Mouse (Mus musculus) intestine, postnatal 0 days (tissue): ENCODE measurements around the gene Sec16b. TPM values are rescaled to one million over a fixed set of nuclear protein-coding genes. Genes with fewer than 3 reads are reported as not detected.

Experiments used
- ATAC-seq: fragments of 200-750 bp; cut with Nextera tagmentation; 2 replicates; pipeline ENCODE4 v1.8.0; 2017; ENCODE audit warnings: mild to moderate bottlenecking, moderate TSS enrichment, moderate library complexity
- H3K27ac ChIP-seq: fragments of 300-500 bp; sonication (generic); 2 replicates; pipeline ENCODE4 v1.5.1; 2014; ENCODE audit warnings: mild to moderate bottlenecking, low read depth, low read length, moderate library complexity
- H3K27me3 ChIP-seq: fragments of 300-500 bp; sonication (generic); replicated peaks from 2 replicates; pipeline ENCODE4 v1.6.1; 2014; ENCODE audit warnings: low read length, mixed read lengths; ENCODE audit not compliant: control insufficient read depth, insufficient read depth
- H3K36me3 ChIP-seq: fragments of 300-500 bp; sonication (generic); 2 replicates; pipeline ENCODE4 v1.6.1; 2014; ENCODE audit warnings: mild to moderate bottlenecking, moderate library complexity; ENCODE audit not compliant: control insufficient read depth, insufficient read depth
- H3K4me1 ChIP-seq: fragments of 300-500 bp; sonication (generic); replicated peaks from 2 replicates; pipeline ENCODE4 v1.6.1; 2014; ENCODE audit warnings: antibody characterized with exemption, low read length, mixed read lengths; ENCODE audit not compliant: control insufficient read depth, insufficient read depth
- H3K4me2 ChIP-seq: fragments of 300-500 bp; sonication (generic); replicated peaks from 2 replicates; pipeline ENCODE4 v1.6.1; 2014; ENCODE audit warnings: low read depth, mild to moderate bottlenecking, moderate library complexity
- H3K4me3 ChIP-seq: fragments of 300-500 bp; sonication (generic); 2 replicates; pipeline ENCODE4 v1.5.1; 2014; ENCODE audit warnings: low read depth, low read length
- H3K9ac ChIP-seq: fragments of 300-500 bp; sonication (generic); 2 replicates; pipeline ENCODE4 v1.6.1; 2014; ENCODE audit warnings: mild to moderate bottlenecking, low read depth, low read length
- H3K9me3 ChIP-seq: fragments of 300-500 bp; sonication (generic); 2 replicates; pipeline ENCODE4 v1.6.1; 2016; ENCODE audit warnings: mixed run types; ENCODE audit not compliant: control insufficient read depth
- CTCF ChIP-seq: sonication (generic); IDR thresholded peaks from 2 replicates; pipeline ENCODE4 v1.5.1; 2016; ENCODE audit warnings: low read depth, mild to moderate bottlenecking, control low read depth, antibody characterized with exemption, moderate library complexity
- WGBS: fragments of 180-500 bp; shearing (Covaris S2); extraction: QIAGEN DNeasy Blood & Tissue Kit; methylation state at CpG from one replicate; pipeline ENCODE4 v1.1.7; 2014; 5-methylcytosine and 5-hydroxymethylcytosine counted together
- polyA plus RNA-seq: library from polyadenylated mRNA; unstranded; fragments of >200 nt; fragmentation: Nextera tagmentation; extraction: Ambion mirVana; gene quantifications from 2 replicates; pipeline ENCODE4 v1.2.1, GENCODE M21; 2015

The Sec16b gene
- polyA plus RNA-seq, 1 experiment from 2014 or later, result 28.6 TPM

GRCm38 (mm10) chr1:157518111-157518523, 11.6 kb downstream of the Sec16b start:
- ATAC-seq, result no peak
- Histone ChIP-seq H3K4me1 (peaks cover 3% of the 10 kb centered on the region; the same call in 1 of the 2 replicates), H3K4me3 (no peak overlapping the region), H3K27me3 (no peaks in the 10 kb centered on the region), H3K9ac (no peak overlapping the region), H3K9me3 (no peaks in the 10 kb centered on the region), H3K4me2 (no peak overlapping the region), H3K27ac (no peak overlapping the region), H3K36me3 (no peaks in the 10 kb centered on the region)
- TF ChIP-seq CTCF, result no peak
- WGBS, result 62% methylated on average over 4 of the region's 4 CpGs

DNA sequence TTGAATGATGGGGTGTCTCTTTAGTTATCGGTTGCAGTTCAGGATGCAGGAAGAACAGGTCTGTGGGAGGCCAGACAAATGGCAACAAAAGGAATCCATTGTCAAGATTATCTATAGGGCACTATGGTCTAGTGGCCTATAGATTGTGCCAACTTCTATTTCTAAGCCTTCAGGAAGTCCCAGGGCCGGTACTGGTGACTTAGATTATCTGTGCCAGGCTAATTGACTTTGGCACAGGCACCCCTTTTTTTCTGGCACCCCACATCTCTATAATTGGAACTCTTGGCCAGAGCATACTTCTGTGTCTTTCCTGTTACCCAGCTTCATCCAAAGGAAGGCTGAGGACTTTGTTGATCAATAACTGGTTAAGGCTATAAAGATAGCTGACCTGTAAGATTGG, 12.9 kb downstream of the Sec16b start:
- H3K4me3 ChIP-seq, result no peak overlapping the region
- H3K27ac ChIP-seq, result no peak overlapping the region
- no peak overlapping the region for H3K4me2 ChIP-seq
- H3K9me3 ChIP-seq, result no peaks in the 10 kb centered on the region
- 52% methylated on average over 2 of the region's 2 CpGs for WGBS
- no peaks in the 10 kb centered on the region for H3K36me3 ChIP-seq
- no peak overlapping the region for H3K9ac ChIP-seq
- no peak for TF ChIP-seq CTCF
- no peaks in the 10 kb centered on the region for H3K27me3 ChIP-seq
- ATAC-seq, result no peak
- peaks cover 3% of the 10 kb centered on the region; the same call in 1 of the 2 replicates for H3K4me1 ChIP-seq

- Histone ChIP-seq H3K36me3 (no peaks in the 10 kb centered on the region), H3K27ac (no peak overlapping the region), H3K9me3 (no peaks in the 10 kb centered on the region), H3K27me3 (no peaks in the 10 kb centered on the region), H3K4me1 (peaks cover 6% of the 10 kb centered on the region; the same call in 1 of the 2 replicates), H3K9ac (no peak overlapping the region), H3K4me3 (no peak overlapping the region), H3K4me2 (no peak overlapping the region)
- TF ChIP-seq CTCF, result no peak
- WGBS, result 93% methylated on average over 5 of the region's 5 CpGs
- ATAC-seq, result no peak
Measured at GRCm38 (mm10) chr1:157522322-157522721, 15.8 kb downstream of the Sec16b start.

- H3K9ac ChIP-seq, result no peak overlapping the region
- 0 out of 2 replicates have a peak, but pooled peaks cover 3% of the 10 kb centered on the region for H3K4me1 ChIP-seq
- H3K4me3 ChIP-seq, result no peak overlapping the region
- no peaks in the 10 kb centered on the region for H3K9me3 ChIP-seq
- H3K27me3 ChIP-seq, result no peaks in the 10 kb centered on the region
- ATAC-seq, result no peak
- 49% methylated on average over 7 of the region's 7 CpGs for WGBS
- no peak for TF ChIP-seq CTCF
- H3K36me3 ChIP-seq, result peaks cover 6% of the 10 kb centered on the region; the same call in 1 of the 2 replicates
- peak overlapping the region; percentile 93; the same call in 1 of the 2 replicates for H3K27ac ChIP-seq
- H3K4me2 ChIP-seq, result no peak overlapping the region
Measured at GRCm38 (mm10) chr1:157524775-157525174, 18.2 kb downstream of the Sec16b start.

DNA sequence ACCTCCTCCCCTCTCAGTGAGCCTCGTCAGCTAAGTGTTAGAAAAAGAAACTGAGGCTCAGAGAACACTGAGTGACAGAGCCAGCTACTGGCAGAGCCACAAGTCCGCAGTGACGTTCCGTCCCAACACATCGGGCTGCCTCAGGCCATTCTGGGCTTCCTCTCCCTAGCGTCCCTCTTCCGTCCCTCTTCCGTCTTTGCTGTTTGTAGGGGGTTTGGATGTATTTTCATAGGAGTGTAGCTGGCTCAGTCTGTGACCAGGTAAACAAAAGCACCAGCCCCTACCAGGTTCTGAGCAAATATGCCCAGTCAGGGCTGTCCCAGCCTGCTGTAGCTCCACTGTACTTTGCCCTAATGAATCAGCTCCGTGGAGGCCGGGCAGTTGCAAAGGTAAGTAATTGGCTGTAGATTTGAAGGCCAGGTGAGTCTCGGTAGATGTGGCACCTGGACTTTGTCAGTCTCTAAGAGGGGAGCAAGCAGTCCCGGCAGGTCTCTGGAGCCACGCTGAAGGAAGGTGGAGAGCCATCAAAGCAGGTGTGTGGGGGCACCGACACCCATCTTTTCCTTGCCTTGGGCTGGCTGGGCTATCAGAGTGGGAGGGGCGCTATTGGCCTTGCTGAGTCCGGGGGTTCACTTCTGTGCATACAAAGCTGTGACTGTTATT, 19.3 kb downstream of the Sec16b start:
- H3K27ac ChIP-seq, result peak overlapping the region; percentile 93
- ATAC-seq, result peak; percentile 96

GRCm38 (mm10) chr1:157526625-157527024, 20.1 kb downstream of the Sec16b start:
- TF ChIP-seq CTCF, result no peak
- Histone ChIP-seq H3K4me3 (peak overlapping the region; percentile 31), H3K9ac (peak overlapping the region; percentile 54), H3K27ac (peak overlapping the region; percentile 93), H3K4me2 (peak overlapping the region; percentile 60), H3K9me3 (no peaks in the 10 kb centered on the region), H3K4me1 (0 out of 2 replicates have a peak, but pooled peaks cover 5% of the 10 kb centered on the region), H3K27me3 (no peaks in the 10 kb centered on the region), H3K36me3 (peaks cover 8% of the 10 kb centered on the region; the same call in 1 of the 2 replicates)
- ATAC-seq, result peak; percentile 87
- WGBS, result 26% methylated on average over 5 of the region's 5 CpGs

More for the DNA sequence above, 19.3 kb downstream of the Sec16b start:
- no peaks in the 10 kb centered on the region for H3K27me3 ChIP-seq
- TF ChIP-seq CTCF, result no peak
- peak overlapping the region; percentile 60 for H3K4me2 ChIP-seq
- H3K36me3 ChIP-seq, result peaks cover 6% of the 10 kb centered on the region; the same call in 1 of the 2 replicates
- WGBS, result 42% methylated on average over 16 of the region's 16 CpGs
- peak overlapping the region; percentile 54 for H3K9ac ChIP-seq
- H3K9me3 ChIP-seq, result no peaks in the 10 kb centered on the region
- peak overlapping the region; percentile 31 for H3K4me3 ChIP-seq
- 0 out of 2 replicates have a peak, but pooled peaks cover 5% of the 10 kb centered on the region for H3K4me1 ChIP-seq
